Mouse (Mus musculus) spleen, adult 2 months (tissue): ENCODE data around the gene Ephb3.

Experiments used
- CTCF ChIP-seq: fragments of 200-500 bp; IDR thresholded peaks from 2 replicates; pipeline ENCODE4 v1.5.1; 2011; ENCODE audit warnings: mild to moderate bottlenecking, inconsistent platforms; ENCODE audit not compliant: insufficient read depth, insufficient read length, insufficient replicate concordance; ENCODE audit errors: extremely low read depth
- POLR2A ChIP-seq: fragments of 200-500 bp; IDR thresholded peaks from 2 replicates; pipeline ENCODE4 v1.6.1; 2011; ENCODE audit warnings: low read depth, low read length, inconsistent platforms

DNA sequence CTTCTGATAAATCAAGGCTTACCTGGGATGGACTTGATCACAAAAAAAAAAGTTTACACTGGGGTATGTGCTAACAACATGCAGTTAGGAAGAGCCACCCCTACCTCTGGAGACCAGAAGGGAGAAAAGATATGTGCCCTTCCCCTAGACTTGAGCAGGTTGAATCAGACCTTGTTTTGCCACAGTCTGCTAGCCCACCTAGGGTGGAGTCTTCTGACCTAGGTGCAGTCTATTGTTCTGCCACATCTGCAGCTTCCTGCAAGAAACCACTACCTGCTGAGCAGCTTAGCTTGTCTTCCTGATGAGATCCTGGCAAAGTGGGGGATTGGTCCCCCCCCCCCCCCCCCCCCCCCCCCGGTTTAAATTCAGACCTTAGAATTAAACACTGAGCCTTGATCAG is 29.3 kb upstream of the Ephb3 start:
- TF ChIP-seq CTCF (no peak), POLR2A (no peak)
